Mouse (Mus musculus): ENCODE measurements around the gene Coq6. TPM values are rescaled to one million over a fixed set of nuclear protein-coding genes. Genes with fewer than 3 reads are reported as not detected.
"Not testable (repeated sequence)": the region's sequence is repeated elsewhere in the genome, so short reads cannot be mapped to it uniquely, and the experiment has no call there.

Coq6 gene
- 10 to 100 TPM; 23.9 to 28.0 TPM for total RNA-seq (2021)

DNA sequence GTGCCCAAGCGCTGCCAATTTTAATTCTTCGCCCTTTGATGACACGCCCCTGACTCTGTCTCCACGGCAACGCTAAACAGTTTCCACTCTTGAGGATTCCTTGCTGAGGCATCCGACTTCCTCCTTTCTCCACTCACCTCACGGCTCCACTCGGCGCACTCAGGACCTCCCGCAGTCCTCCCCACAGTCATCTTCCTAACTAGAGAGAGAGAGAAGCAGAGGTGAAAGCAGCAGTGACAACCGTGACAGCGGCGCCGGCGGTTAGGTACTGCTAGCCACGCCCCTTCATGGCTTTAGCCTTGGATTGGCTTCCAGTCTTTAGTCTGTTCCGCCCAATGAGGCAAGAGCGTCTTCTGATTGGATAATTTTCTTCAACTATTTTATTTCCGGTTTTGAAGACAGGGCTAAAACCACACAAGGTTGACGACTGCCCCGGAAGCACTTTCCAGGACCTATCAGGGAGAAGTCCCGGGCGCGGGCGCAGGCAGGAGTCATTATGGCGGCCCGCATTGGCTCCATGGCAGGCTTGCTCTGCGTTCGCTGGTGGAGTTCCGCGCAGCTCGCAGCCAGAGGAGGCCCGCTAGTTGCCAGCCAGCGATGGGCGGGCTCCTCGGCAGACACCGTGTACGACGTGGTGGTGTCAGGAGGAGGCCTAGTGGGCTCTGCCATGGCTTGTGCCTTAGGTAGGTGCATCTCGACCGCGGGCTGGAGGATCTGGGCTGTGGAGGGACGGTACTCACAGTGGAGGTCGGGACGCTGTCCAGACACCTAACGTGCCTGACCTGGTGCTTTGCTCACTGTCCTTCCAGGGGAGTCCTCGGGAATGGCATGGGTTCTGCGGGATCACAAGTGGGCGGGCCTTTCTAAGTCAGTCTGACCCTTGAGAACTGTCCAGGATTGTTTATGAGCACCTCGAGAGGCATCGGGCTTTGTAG lies at the start of gene Coq6, which contains the start of gene Fam161b:
Coq6 (plus strand) TSS at position 103 of the 935 bp plus-strand sequence.
Fam161b (minus strand) TSS at position 279 of the 935 bp plus-strand sequence.
- DNase-seq = peak; percentile 96
- intact Hi-C loops (cut with DNase I) = no loop called here

DNA sequence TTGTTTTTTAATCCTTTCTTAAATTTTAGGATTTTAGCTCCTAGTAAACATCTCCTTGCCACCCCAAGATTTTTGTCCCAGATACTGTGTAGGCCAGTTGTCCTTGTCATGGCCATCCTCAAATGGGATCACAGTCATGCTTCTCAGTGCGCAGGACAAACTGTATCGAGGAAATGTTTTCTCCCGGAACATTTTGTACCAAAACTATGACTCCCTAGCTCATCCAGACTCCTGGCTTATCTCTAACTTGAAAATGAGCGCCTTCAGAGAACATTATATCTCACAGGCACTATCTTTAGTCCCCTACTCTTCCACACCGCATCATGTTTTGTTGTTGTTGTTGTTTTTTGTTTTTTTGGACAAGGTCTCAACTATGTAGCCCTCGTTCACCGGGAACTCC lies 45.5 kb upstream of the Coq6 start:
- intact Hi-C loops (cut with DNase I) = no loop called here

DNA sequence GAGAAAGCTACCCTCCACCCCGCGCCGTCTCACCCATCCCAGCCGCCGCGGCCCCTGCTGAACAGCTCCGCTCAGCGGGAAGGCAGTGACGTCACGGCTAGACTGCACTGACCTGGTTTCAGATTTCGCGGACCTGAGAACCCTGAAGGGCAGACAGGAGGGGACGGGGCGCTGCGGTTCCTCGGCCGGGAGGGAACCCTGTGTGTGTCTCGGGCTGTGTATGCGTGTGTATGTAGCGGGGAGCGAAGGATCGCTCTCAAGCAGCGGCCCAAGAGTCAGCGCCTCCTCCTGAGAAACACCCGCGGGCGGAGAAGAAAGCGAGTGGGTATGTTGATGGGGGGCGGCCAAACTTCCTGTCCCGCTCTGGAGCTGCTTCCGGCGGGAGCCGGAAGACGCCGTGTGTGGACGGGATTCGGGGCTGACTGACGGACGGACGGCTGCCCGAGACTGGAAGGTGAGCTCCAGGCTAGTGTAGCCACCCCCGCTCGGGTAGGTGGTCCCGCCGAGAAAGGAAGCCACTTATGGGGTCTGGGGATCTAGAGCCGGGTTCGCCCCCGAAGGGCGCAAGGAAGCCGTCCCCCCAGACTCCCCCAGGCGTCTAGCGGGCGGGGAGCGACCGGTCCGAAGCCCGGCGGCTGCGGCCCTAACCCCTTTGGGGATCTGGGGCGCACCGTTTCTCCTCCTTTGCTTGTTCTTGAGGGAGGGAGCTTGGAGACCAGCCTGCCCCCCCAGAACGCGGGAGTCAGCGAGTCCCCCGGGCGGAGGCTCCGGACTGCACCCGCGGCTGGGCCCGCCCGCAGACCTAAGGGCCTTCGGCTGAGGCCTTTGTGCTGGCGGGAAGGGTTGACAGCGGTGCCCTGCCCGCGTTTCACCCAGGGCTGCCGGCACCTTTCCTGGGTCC lies 44.5 kb upstream of the Coq6 start, which contains the start of gene Zfp410:
Zfp410 (plus strand) TSS at position 132 of the 901 bp plus-strand sequence.
- DNase-seq = peak; percentile 81
- intact Hi-C loops (cut with DNase I) = no loop called here

More for the DNA sequence above, 45.5 kb upstream of the Coq6 start:
- no peak for DNase-seq

DNA sequence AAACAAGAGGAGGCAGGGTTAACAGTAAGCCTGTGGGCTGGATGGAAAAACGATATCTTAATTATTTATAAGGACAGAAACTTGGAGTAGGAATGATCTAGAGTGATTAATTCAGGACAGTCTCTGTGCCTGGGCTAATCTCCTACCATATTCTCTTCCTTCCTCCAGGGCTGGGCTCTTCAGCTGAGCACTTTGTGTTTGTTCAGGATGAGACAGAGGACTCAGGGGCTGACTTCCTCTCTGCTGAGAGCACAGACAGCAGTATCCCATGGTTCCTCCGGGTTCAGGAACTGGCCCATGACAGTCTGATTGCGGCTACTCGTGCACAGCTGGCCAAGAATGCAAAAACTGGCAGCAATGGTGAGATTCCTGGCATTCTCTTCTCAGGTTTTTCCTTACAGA lies 34.3 kb upstream of the Coq6 start:
- intact Hi-C loops (cut with DNase I) = no loop called here
- no peak for DNase-seq

DNA sequence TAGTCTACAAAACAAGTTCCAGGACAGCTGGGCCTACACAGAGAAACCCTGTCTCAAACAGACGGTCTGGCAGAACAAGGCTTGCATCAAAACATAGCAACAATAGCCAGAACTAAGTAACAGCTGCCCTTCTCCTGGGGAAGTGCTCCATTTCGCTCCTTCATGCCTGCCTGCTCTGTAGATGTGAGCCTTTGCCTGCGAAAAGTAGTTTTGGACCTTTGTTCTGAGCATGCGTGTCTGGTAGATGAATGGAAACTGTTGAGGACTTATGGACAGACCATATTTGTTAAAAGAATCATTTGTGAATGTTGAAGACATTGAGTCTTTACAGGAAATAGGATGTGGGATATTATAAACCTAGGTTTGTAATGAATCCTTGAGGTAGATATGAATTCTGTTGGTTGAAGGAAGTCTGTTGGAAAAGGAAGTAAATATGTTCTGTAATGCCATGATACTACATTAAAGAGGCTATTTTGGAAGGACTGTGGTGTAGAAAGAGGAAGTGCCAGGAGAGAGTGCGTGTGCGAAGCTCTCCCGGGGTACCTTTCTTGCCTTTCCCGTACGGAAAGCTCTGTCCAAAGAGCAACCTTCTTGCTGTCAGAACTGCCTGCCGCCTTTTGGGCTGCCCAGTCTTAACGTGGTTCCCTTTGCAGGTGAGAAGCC lies 24.4 kb upstream of the Coq6 start:
- intact Hi-C loops (cut with DNase I) = no loop called here

DNA sequence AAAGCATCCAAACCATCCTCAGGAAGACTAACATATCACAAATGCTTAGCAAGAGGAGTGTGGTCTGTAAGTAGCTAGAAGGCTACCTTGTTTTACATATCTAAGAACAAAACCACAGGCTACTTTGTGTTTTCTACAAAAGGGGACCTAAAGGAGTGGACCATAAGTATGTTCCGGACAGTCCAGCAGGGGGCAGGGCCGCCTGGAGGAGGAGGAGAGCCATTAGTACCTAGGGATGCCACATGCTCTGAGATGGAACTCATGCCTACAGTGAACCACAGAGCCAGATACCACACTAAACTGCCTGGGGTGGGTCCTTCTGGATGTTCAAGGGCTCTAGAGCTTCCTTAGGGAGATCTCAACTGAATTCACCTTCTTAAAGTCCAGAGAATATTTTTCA lies 14.3 kb upstream of the Coq6 start:
- intact Hi-C loops (cut with DNase I) = no loop called here
- DNase-seq = peak; percentile 11

More for the DNA sequence above, 24.4 kb upstream of the Coq6 start:
- DNase-seq = no peak

DNA sequence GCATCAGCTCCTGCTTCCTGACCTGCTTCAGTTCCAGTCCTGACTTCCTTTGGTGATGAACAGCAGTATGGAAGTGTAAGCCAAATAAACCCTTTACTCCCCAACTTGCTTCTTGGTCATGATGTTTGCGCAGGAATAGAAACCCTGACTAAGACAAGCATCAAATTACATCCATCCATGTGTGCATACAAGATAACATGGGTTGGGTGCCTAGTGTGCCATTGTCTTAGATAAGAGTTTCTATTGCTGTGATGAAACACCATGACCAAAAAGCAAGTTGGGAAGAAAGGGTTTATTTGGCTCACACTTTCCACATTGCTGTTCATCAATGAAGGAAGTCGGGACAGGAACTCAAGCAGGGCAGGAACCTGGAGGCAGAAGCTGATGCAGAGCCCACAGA lies 2.8 kb upstream of the Coq6 start:
- intact Hi-C loops (cut with DNase I); DNase-seq: not testable (repeated sequence)

DNA sequence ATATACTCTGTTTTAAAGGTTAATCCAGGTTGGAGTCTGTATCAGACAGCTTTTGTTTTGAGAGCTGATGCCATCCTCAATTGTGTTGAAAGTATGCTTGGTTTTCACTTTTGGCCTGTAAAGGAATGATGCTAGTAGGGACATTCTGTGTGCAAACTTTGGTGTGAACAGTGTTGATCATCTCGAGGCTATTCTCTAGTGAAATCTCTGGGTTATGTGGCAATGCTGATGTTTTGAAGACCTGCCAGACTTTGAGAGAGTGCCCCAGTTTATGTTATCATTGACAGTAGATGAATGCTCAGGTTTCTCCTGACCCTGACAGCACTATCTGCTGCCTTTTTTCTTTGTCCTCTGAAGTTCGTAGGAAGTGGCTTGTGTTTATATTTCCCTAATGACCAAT lies 1.4 kb downstream of the Coq6 start:
- DNase-seq = no peak
- intact Hi-C loops (cut with DNase I) = no loop called here

DNA sequence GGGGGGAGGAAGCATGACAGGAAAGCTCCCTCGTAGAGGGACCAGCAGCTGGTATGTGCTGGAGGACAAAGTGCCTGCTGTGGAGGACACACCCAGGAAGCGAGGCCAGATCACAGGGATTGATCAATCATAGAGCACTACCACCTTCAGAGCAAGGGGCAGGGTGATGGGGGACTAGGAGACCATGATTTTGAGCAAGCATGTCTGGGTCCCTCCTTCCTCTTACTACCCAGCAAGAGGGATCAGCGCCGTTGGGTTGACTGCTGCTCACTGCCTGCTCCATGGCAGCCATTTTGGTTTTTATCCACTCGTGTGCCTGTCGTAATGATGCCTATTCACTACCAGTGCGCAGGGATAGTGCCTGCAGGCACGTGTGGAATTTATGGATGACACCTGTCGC lies 2.8 kb downstream of the Coq6 start:
- DNase-seq = no peak
- intact Hi-C loops (cut with DNase I) = no loop called here

DNA sequence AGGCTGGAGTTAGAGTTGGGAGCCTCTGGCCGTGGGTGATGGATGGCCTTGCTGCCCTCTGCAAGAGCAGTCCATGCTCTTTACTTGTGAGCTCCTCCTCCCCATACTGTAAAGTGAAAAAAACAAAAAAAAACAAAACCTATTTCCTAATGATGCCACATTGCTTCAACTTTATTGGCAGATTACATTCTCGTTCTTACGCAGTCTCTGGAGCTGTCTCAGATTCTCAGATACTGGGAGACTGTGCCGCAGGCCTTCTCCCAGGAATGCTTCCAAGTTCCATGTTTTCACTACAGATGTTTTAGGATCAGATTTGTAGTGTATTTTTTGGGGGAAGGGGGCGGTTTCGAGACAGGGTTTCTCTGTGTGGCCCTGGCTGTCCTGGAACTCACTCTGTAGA lies 3.7 kb downstream of the Coq6 start:
- intact Hi-C loops (cut with DNase I) = no loop called here
- DNase-seq = no peak

DNA sequence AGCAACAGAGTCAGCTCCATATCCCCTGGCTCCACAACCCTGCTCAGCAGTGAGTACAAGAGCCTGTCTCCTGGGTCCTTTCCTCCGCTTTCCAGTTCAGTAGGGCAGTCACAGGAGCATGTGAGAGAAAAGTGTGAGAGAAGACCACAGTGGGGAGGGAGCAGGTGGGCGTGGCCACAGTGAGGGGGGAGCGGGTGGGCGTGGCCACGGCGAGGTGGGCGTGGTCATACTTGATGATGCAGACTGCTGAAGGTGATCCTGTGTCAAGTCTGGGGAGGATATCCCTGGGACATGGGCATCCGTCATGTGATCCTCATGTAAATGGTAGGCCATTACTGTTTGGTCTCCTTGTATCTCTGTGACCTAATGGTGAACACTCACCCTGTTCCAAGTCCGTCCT lies 5.5 kb downstream of the Coq6 start:
- intact Hi-C loops (cut with DNase I) = no loop called here
- DNase-seq = no peak

DNA sequence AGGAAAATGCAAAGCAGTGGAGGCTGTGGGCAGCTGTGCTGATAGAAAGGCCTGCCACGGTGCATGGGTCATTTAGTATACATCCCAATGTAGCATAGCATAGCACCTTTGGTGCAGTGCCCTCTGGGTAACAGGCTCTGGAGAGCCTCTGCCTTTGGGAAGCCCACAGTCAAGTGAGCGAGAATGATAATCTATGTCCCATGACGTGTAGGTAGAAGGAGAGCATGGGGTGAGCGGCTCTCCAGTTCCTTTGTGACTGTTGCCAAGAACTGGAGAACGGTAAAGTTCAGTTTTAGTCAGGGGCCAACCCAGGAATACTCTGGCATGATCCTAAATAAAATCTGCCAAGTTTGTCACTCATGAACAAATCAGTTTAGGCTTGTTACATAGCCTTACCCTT lies 10.2 kb downstream of the Coq6 start:
- intact Hi-C loops (cut with DNase I) = no loop called here
- DNase-seq = no peak

DNA sequence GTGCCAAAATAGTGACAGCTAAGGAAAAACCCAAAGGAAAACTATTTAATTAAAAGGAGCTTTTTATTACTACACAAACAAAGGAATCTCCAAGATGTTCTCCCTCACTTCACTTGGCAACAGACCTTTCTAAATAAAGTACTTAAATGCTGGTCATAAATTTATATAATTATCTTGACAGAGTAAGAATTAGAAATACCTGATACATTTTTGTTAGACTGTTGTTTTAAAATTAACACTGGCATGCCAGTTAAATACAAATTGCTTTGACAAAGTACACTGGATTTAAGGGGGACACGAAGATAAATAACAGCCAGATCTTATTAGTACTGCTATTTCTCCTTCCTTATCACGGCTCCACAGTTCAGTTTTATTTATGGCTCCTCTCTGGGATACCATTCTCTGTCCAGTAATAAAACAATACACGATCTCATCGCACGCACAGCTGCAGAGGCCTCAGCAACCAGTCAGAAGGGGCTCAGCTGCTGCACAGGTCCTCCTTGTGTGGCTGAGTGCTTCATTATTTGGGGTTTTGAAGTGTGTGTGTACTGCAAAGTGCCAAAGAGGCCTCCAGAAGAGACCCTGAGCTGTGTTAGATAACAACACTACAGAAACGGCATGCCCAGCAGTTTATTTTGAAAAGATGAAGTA lies 12.5 kb downstream of the Coq6 start:
- intact Hi-C loops (cut with DNase I) = no loop called here
- no peak for DNase-seq

DNA sequence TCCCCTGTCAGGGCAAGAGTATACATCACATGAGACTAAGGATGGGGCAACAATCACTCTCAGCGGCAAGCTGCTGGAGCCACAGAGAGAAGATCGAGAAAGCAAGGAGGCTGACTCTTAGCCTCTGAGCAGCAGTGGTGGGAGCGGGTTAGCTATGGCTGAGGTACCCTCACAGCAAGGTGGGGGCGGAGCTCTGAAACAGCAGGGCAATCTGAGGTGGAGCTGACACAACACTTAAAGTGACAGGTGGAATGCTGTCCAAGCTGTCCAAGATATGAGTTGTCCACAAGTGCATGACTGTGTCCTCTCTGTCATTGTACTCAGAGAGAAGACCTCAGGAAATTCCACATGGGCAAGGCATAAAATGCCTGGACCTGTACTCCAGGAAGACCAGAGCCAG lies 20.9 kb downstream of the Coq6 start:
- no peak for DNase-seq
- intact Hi-C loops (cut with DNase I) = no loop called here

DNA sequence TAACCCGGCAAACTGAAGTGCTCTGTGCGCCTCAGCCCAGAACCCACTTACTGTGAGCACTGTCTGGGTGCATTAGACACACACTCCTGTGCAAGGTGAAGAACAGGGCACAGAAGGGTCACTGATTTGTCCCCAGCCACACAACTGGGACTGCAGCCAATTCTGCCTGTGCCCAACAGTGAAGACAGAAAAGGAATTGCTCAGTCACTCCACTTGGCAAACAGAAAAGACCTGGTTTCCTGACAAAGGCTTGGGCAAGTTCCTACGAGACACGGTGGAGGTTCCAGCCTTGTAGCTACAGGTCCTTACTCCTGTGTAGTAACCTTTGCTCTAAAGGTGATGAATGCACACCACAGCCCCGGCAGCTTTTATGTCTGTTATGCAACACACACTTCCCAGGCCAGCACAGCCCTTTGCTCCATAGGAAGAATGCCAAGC lies 23.2 kb downstream of the Coq6 start:
- intact Hi-C loops (cut with DNase I) = no loop called here
- peak; percentile 6 for DNase-seq

DNA sequence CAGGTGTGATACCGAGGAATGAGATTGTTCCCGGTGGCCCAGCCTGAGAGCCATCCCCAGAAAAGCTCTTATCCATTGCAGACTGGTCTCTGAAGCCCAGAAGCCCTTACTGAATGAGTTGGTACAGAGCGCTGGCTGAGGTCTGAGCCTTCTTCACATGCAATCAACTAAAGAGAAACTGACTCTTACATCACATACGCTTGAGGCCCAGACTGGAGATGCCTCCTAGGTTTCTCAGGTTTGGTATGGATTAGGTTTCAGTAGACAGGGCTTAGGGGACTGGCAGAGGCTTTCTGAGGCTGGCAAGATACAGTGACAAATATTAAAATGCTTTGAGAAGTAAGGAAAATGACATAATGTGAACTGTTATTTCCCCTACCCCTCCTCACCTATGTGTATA lies 24.0 kb downstream of the Coq6 start:
- no peak for DNase-seq
- intact Hi-C loops (cut with DNase I) = no loop called here

DNA sequence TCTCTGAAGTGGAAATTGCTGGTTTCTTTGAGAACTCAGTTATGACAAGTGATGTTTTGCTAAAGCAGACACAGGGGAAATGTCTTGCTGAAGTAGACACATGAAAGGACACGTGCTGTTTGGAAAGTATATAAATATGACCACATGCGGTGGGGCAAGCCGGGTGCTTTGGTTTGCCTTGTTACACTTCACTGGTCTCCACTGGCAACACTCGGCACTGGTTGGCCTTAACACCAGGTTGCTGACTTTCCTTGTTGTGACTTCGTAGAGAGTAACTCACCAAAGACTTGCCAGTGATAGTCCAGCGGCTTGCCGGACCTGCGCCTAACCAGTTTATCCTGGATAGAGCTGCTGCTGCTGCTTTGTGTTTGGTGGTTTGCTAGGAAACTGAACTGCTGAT lies 26.6 kb downstream of the Coq6 start:
- intact Hi-C loops (cut with DNase I) = no loop called here
- DNase-seq = no peak

DNA sequence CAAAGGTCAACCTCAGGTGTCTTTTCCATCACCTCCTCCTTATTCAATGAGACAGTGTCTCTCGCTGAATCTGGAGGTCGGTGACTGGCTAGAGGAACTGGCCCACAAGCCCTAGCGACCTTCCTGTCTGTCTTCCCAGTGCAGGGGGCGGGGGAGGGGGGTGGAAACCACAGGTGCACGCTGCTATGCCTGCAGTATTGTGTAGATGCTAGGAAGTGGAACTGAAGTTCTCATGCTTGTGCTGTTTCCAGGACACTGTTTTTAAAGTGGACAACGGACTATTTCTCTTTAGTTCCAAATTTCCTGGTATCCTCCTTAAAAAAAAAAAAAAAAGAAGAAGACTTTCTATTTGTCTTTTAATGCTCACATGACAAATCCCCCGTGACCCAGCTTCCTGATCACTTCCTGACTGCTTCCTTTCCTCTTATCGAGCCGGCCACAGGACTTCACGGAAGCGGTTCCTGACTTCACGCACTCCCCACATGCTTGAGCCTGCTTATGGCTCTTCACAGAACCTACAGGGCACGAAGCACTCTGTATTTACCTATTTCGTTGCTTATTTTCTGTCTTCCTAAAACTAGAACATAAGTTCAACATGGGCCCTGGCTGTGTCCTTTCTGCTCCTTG lies 27.4 kb downstream of the Coq6 start:
- intact Hi-C loops (cut with DNase I) = no loop called here
- no peak for DNase-seq

DNA sequence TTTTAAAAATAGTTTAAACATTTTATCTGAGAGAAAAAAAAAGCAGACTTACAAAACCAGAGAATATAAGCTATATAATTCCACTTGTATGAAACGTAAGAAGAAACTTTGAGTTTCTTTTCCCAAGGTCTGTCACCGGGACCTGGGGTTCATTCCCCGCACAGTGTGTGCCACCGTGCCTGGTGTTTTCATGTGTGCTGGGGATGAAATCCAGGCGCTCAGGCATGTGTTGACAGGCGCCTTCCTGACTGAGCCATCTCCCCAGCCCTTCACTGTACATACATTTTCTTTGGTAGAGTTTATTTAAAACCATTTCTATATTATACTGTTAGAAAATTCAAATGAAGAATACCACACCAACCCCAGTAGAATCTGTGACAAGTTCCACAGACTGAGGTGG lies 28.9 kb downstream of the Coq6 start:
- no peak for DNase-seq
- intact Hi-C loops (cut with DNase I) = no loop called here

DNA sequence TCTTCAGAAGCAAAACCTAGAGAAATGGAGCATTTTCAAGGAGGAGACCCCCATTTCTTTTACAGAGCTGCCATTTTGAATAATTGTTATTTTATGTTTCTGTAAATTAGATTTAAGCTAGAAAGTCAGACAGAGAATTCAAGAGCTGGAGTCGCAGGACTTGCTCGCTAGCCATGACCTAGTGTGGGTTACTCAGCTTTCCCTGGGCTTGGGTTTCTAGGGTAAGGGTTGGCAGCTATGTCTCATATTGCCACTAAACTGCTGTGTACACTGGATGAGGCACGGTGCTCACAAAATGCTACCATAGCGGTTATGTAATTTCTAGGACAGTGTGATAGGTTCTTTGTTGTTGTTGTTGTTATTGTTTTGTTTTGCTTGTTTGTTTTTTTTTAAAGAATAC lies 31.2 kb downstream of the Coq6 start:
- DNase-seq = no peak
- intact Hi-C loops (cut with DNase I) = no loop called here
